Comparison of ENCODE assay signal across 8 mouse cellular contexts in the genomic region with DNA sequence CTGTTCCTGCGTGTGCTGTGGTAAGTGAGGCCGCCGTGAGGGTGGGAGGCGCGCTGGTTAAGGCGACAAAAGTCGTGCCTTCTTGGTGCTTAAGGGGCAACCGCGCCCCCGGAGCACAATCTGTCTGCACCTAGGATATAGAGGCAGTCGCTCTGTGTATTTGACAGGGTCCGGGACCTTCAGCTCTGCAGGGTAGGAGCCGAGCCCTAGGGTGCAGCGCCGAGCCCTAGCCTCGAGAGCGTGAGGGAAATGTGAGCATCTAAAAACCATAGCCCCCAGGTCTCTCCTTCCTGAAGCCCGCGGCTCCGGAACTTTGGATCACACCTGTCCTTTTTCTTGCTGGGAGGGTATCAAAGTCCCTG. TPM values are rescaled to one million over a fixed set of nuclear protein-coding genes. Genes with fewer than 3 reads are reported as not detected.
DNase-seq lines count a peak whose midpoint lies in the region; ATAC-seq lines count a peak whose summit lies in the region.

No protein-coding gene starts in this region.

- peak overlapping the region; percentile 73 for H3K4me3 ChIP-seq in lung, embryonic 16.5 days (ENCODE audit: low read length)
- H3K4me3 ChIP-seq in limb, embryonic 15.5 days, result peak overlapping the region; percentile 74

- peak overlapping the region; percentile 95 for H3K4me2 ChIP-seq in lung, embryonic 16.5 days (ENCODE audit: low read depth, low read length)
- peak overlapping the region; percentile 83 for H3K4me2 ChIP-seq in limb, embryonic 15.5 days

- H3K9me3 ChIP-seq in lung, embryonic 16.5 days (ENCODE audit: control insufficient read depth, low read length), result no peaks in the 10 kb centered on the region
- H3K9me3 ChIP-seq in limb, embryonic 15.5 days, result no peaks in the 10 kb centered on the region

- H3K9ac ChIP-seq in lung, embryonic 16.5 days (ENCODE audit: low read length), result peak overlapping the region; percentile 74
- peak overlapping the region; percentile 54 for H3K9ac ChIP-seq in limb, embryonic 15.5 days

- peaks cover 6% of the 10 kb centered on the region; the same call in 1 of the 2 replicates for H3K4me1 ChIP-seq in lung, embryonic 16.5 days (replicated peaks; ENCODE audit: control insufficient read depth, insufficient read depth, low read length)
- peaks cover 13% of the 10 kb centered on the region for H3K4me1 ChIP-seq in limb, embryonic 15.5 days

- DNase-seq in lung, postnatal 10 days, result no peak
- no peak for DNase-seq in embryo, embryonic 10.5 days (ENCODE audit: low spot score)
- DNase-seq in layer of hippocampus, adult 9-10 months (ENCODE audit: low spot score), result no peak
- DNase-seq in right cerebral cortex, adult 18-20 months, result no peak

- peak; percentile 71 for ATAC-seq in lung, embryonic 16.5 days (ENCODE audit: low read depth)
- ATAC-seq in erythroblast, adult 5-6 weeks (replicated peaks; ENCODE audit: low FRiP score, poor library complexity, severe bottlenecking), result peak; percentile 51
- 0 out of 2 replicates have a peak, but pooled peaks have one; percentile 36 for ATAC-seq in limb, embryonic 15.5 days (ENCODE audit: insufficient number of reproducible peaks, low FRiP score, low TSS enrichment, low read depth)
- ATAC-seq in neutrophil, adult 5-6 weeks (ENCODE audit: extremely low read depth, insufficient number of reproducible peaks, low FRiP score, poor library complexity, severe bottlenecking), result peak; percentile 6; the same call in 1 of the 2 replicates

- no peaks in the 10 kb centered on the region for H3K36me3 ChIP-seq in lung, embryonic 16.5 days (ENCODE audit: control insufficient read depth, insufficient read depth, low read length)
- 0 out of 2 replicates have a peak, but pooled peaks cover 3% of the 10 kb centered on the region for H3K36me3 ChIP-seq in limb, embryonic 15.5 days

- under 1% methylated on average over 20 of the region's 20 CpGs for WGBS in lung, embryonic 16.5 days
- 0% methylated on average over 20 of the region's 20 CpGs for WGBS in limb, embryonic 15.5 days

- no peaks in the 10 kb centered on the region for H3K27me3 ChIP-seq in lung, embryonic 16.5 days (ENCODE audit: control insufficient read depth, insufficient read depth, low read depth, low read length)
- H3K27me3 ChIP-seq in limb, embryonic 15.5 days, result no peaks in the 10 kb centered on the region

- no peak overlapping the region for H3K27ac ChIP-seq in lung, embryonic 16.5 days (ENCODE audit: low read length)
- H3K27ac ChIP-seq in limb, embryonic 15.5 days, result peak overlapping the region; percentile 59

RNA-seq across cellular contexts. Expression of gene Daglb, which starts 0.4 kb away (rescaled TPM):
- 8.4 TPM in 2 replicates for polyA plus RNA-seq in lung, embryonic 16.5 days (2015; fragmentation: Nextera tagmentation; extraction: Ambion mirVana)
- 5.2 and 6.7 TPM in 2 replicates for total RNA-seq in erythroblast, adult 5-6 weeks (2015; ENCODE audit: low replicate concordance)
- 7.1 and 8.8 TPM in 2 replicates for total RNA-seq in erythroblast, adult 5-6 weeks (2017; ENCODE audit: low replicate concordance)
- 9.9 and 10.8 TPM in 2 replicates for polyA plus RNA-seq in limb, embryonic 15.5 days (2015; fragmentation: Nextera tagmentation; extraction: Ambion mirVana)
- 14.5 and 15.7 TPM in 2 replicates for total RNA-seq in neutrophil, adult 5-6 weeks (2017)

Comparison
In these comparisons a context has a peak if more than half of its experiments do, and no peak if none do; other contexts are left out.
1. ATAC-seq: peak in every context shown above with its lines; median percentile 71 in lung, embryonic 16.5 days; 51 in erythroblast, adult 5-6 weeks; 36 in limb, embryonic 15.5 days; 6 in neutrophil, adult 5-6 weeks.